Mouse (Mus musculus): Measurements from ENCODE around the gene Nt5m.

DNA sequence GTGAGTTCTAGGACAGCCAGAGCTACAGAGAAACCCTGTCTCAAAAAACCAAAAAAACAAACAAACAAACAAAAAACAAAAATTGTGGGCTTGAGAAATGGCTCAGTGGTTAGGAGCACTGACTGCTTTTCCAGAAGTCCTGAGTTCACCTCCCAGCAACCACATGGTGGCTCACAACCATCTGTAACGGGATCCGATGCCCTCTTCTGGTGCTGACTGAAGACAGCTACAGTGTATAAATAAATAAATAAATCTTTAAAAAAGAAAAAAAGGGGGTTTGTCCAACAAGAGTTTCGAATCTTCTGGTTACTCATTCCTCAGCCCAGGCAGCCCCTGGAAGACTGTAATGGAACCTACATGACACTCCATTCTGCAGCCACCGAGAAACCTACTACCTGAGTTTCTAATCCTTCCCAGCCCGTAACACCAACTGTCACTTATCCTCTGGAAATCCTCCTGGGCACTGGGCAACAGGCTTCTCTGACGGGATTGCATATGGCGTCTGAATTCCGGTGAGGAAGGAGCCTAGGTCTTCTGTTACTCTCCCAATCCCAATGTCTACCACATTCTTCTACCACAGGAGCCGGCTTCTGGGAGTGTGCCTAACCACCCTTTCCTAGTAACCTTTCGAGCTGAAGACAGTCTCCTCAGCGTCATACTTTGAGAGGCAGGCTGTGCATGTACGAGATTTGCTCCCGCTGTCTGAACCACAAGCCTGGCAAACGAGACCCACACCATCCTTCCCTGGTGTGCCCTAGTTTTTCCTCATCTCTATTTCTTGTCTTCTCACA lies 30.9 kb upstream of the Nt5m start:
- TF ChIP-seq USF1 (IDR thresholded peaks at IDR 0.05; ENCODE audit: low read depth), result no peak
- no peak for TF ChIP-seq CTCF (IDR thresholded peaks at IDR 0.05; ENCODE audit: control insufficient read depth, insufficient read depth, insufficient read length)
